Mouse (Mus musculus) bone marrow macrophage, adult 2 months (primary cell): ENCODE measurements around the gene 1810046K07Rik.

Experiments used
- CTCF ChIP-seq: IDR thresholded peaks from 2 replicates; pipeline ENCODE4 v1.5.1; 2012; ENCODE audit warnings: low read depth, mild to moderate bottlenecking, low read length, moderate library complexity
- POLR2A ChIP-seq: IDR thresholded peaks from 2 replicates; pipeline ENCODE4 v1.6.1; 2012; ENCODE audit warnings: mild to moderate bottlenecking, low read depth, low read length, borderline replicate concordance

- TF ChIP-seq CTCF (no peak), POLR2A (no peak)
Observed at GRCm38 (mm10) chr9:51331449-51332238, 2.9 kb upstream of the 1810046K07Rik start.
